Mouse (Mus musculus): ENCODE measurements around the gene Psg25.

- TF ChIP-seq POLR2A (IDR thresholded peaks at IDR 0.05; ENCODE audit: borderline replicate concordance, extremely low read depth, insufficient read depth, insufficient read length, poor library complexity, severe bottlenecking) (no peak), CTCF (IDR thresholded peaks at IDR 0.05; ENCODE audit: borderline replicate concordance, extremely low read depth, insufficient read depth, insufficient read length) (no peak)
Observed at GRCm38 (mm10) chr7:18524668-18525067, 7.4 kb downstream of the Psg25 start.

Measured in brain, embryonic 14.5 days (tissue).